17 mouse cellular contexts compared by ENCODE assay signal in the genomic region with DNA sequence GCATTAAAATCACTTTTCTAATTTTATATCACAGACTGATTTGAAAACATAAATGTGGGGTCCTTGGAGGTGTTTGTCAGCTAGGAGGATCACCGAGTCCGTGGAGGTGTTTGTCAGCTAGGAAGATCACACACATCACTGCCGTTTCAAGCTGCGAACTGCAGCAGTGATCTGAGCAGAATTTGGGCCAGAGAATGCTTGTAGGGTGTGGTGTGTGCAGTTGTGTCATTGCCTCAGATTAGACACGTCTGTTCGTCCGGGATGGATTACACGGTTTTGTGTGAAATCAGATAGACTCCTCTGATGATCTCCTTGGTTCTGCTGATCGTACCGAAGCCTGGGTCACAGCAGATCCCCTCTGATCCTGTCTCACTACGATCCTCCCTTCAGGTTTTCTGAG. TPM values are rescaled to one million over a fixed set of nuclear protein-coding genes. Genes with fewer than 3 reads are reported as not detected.
A peak's percentile ranks its signal among the peaks of the same experiment; 100 is the strongest.
DNase-seq lines count a peak whose midpoint lies in the region; ATAC-seq and TF ChIP-seq lines count a peak whose summit lies in the region.
"Had no signal": no experiment of that assay in that cellular context is flagged by ENCODE, and none has a peak within 500 bp of the region (broad histone marks: within the 10 kb centered on the region; RNA-seq: fewer than 3 reads in every experiment).

No protein-coding gene starts in this region.

- intact Hi-C loops in heart, postnatal 10 days (cut with DNase I): no loop called here

- no peaks in the 10 kb centered on the region for H3K9me3 ChIP-seq in hindbrain, embryonic 12.5 days (replicated peaks)
- H3K9me3 ChIP-seq: embryonic facial prominence, embryonic 13.5 days; forebrain, embryonic 10.5 days; hindbrain, embryonic 13.5 days had no signal

- no peaks in the 10 kb centered on the region for H3K79me3 ChIP-seq in C2C12 (ENCODE audit: low read depth)

- H3K4me3 ChIP-seq in C2C12 (ENCODE audit: insufficient read depth, poor library complexity, severe bottlenecking) (no peak overlapping the region), macrophage (ENCODE audit: inconsistent target) (peak overlapping the region; percentile 64; the same call in 1 of the 2 replicates)
- peak overlapping the region; percentile 55 for H3K4me3 ChIP-seq in bone marrow, adult 2 months (replicated peaks; ENCODE audit: control insufficient read depth, low read depth, low read length)
- no peak overlapping the region for H3K4me3 ChIP-seq in hindbrain, embryonic 12.5 days
- H3K4me3 ChIP-seq: embryonic facial prominence, embryonic 13.5 days; forebrain, embryonic 10.5 days; hindbrain, embryonic 13.5 days had no signal

- TF ChIP-seq POLR2A in bone marrow, adult 2 months (IDR thresholded peaks at IDR 0.05; ENCODE audit: borderline replicate concordance, control insufficient read depth, low read depth, low read length): no peak

- H3K4me2 ChIP-seq in hindbrain, embryonic 12.5 days (replicated peaks): no peak overlapping the region
- H3K4me2 ChIP-seq: embryonic facial prominence, embryonic 13.5 days; hindbrain, embryonic 13.5 days; midbrain, embryonic 11.5 days had no signal

- peaks cover 40% of the 10 kb centered on the region for H3K36me3 ChIP-seq in C2C12 (ENCODE audit: control insufficient read depth, insufficient read depth)
- H3K36me3 ChIP-seq in macrophage (ENCODE audit: inconsistent target): peaks cover 5% of the 10 kb centered on the region
- H3K36me3 ChIP-seq in hindbrain, embryonic 12.5 days: peaks cover 10% of the 10 kb centered on the region

- no peak for TF ChIP-seq CTCF in C2C12 (IDR thresholded peaks at IDR 0.05; ENCODE audit: control insufficient read depth, insufficient read depth, insufficient read length)
- TF ChIP-seq CTCF in bone marrow, adult 2 months (IDR thresholded peaks at IDR 0.05; ENCODE audit: control insufficient read depth, insufficient read depth, low read length): no peak

- WGBS in bone marrow, adult 2 months: 38% methylated on average over 11 of the region's 11 CpGs
- 73% methylated on average over 11 of the region's 11 CpGs for WGBS in macrophage (ENCODE audit: missing documents)
- WGBS in hindbrain, embryonic 12.5 days: 91% methylated on average over 11 of the region's 11 CpGs

- H3K79me2 ChIP-seq in C2C12 (ENCODE audit: control insufficient read depth, insufficient read depth): peaks cover 27% of the 10 kb centered on the region
- H3K79me2 ChIP-seq in macrophage (ENCODE audit: inconsistent target): peaks cover 47% of the 10 kb centered on the region

- H3K9ac ChIP-seq in hindbrain, embryonic 12.5 days: no peak overlapping the region
- H3K9ac ChIP-seq: embryonic facial prominence, embryonic 13.5 days; hindbrain, embryonic 13.5 days had no signal

- ATAC-seq in hindbrain, embryonic 12.5 days (ENCODE audit: low FRiP score): no peak

- H3K4me1 ChIP-seq in bone marrow, adult 2 months (ENCODE audit: control insufficient read depth, insufficient read depth, low read length): peaks cover 12% of the 10 kb centered on the region
- no peaks in the 10 kb centered on the region for H3K4me1 ChIP-seq in hindbrain, embryonic 12.5 days
- H3K4me1 ChIP-seq: hindbrain, embryonic 13.5 days had no signal

- peak overlapping the region; percentile 3 for H3ac ChIP-seq in C2C12 (ENCODE audit: control insufficient read depth, insufficient read length, low read depth)

- no peaks in the 10 kb centered on the region for H3K27me3 ChIP-seq in C2C12 (ENCODE audit: control insufficient read depth, insufficient read depth, insufficient read length)
- no peaks in the 10 kb centered on the region for H3K27me3 ChIP-seq in hindbrain, embryonic 12.5 days
- H3K27me3 ChIP-seq: embryonic facial prominence, embryonic 13.5 days; hindbrain, embryonic 13.5 days had no signal

- peak overlapping the region; percentile 81 for H3K27ac ChIP-seq in bone marrow, adult 2 months (ENCODE audit: control insufficient read depth, insufficient read depth, low read depth, low read length, poor library complexity)
- H3K27ac ChIP-seq in macrophage: peak overlapping the region; percentile 98
- no peak overlapping the region for H3K27ac ChIP-seq in hindbrain, embryonic 12.5 days
- H3K27ac ChIP-seq: embryonic facial prominence, embryonic 13.5 days; forebrain, embryonic 10.5 days; hindbrain, embryonic 13.5 days had no signal

- DNase-seq in heart, adult 11 months: peak; percentile 89
- DNase-seq in heart, postnatal 10 days: no peak
- DNase-seq in cerebellum, adult 11-12 months: no peak
- DNase-seq: left cerebral cortex, postnatal 4 days; right cerebral cortex, postnatal 25 days had no signal

TF ChIP-seq in C2C12, 6 proteins besides CTCF, POLR2A, EP300 and RAD21:
- TF ChIP-seq MYOD1 (IDR thresholded peaks at IDR 0.05; ENCODE audit: control insufficient read depth, insufficient read length, low read depth): peak; percentile 29
- no peak for TF ChIP-seq FOSL1 (IDR thresholded peaks at IDR 0.05; ENCODE audit: insufficient read depth, low read length, poor library complexity, severe bottlenecking)
- no peak for TF ChIP-seq USF1 (IDR thresholded peaks at IDR 0.05; ENCODE audit: low read depth)
- TF ChIP-seq MAX (IDR thresholded peaks at IDR 0.05): no peak

RNA-seq across cellular contexts. Expression of gene Evi2a, which starts 0.4 kb away (rescaled TPM):
- total RNA-seq in heart, postnatal 10 days (2021): 1 to 10 TPM in 1 of 2 experiments, under 1 TPM in 1; 0.81 to 2.0 TPM
- polyA plus RNA-seq in C2C12 (2012; fragmentation: generic; extraction: Trizol) (12.9 TPM), macrophage (2018) (439 to 590 TPM (median 443 TPM) in 3 replicates)
- polyA plus RNA-seq in bone marrow, adult 2 months (2011; ENCODE audit: insufficient read depth, insufficient read length, low replicate concordance, missing spikeins): 5.4 and 13.1 TPM in 2 replicates
- total RNA-seq in macrophage (2018; cell fraction: chromatin; rRNA removed): 100 to 1,000 TPM in 16 of 26 experiments, 10 to 100 TPM in 10; 15.8 to 244 (median 113) TPM
- total RNA-seq in macrophage (2018; cell fraction: cytosol; rRNA removed): 100 to 1,000 TPM; 334 to 519 (median 442) TPM
- total RNA-seq in macrophage (2018; cell fraction: nucleus; rRNA removed): 100 to 1,000 TPM in 25 of 26 experiments, 10 to 100 TPM in 1; 94.6 to 560 (median 329) TPM
- 3.1 and 4.6 TPM in 2 replicates for polyA plus RNA-seq in hindbrain, embryonic 12.5 days (2016; fragmentation: Nextera tagmentation; extraction: Ambion mirVana)

RNA-seq across cellular contexts. Expression of gene Evi2, which starts 0.4 kb away (rescaled TPM):
- total RNA-seq in heart, postnatal 10 days (2021): under 1 TPM; 0.10 TPM
- 0.07 TPM for polyA plus RNA-seq in C2C12 (2012; fragmentation: generic; extraction: Trizol)
- polyA plus RNA-seq in bone marrow, adult 2 months (2011; ENCODE audit: insufficient read depth, insufficient read length, low replicate concordance, missing spikeins): 3.6 and 12.0 TPM in 2 replicates
- 10 to 100 TPM in 21 of 26 experiments, 1 to 10 TPM in 5; 2.7 to 35.0 (median 22.9) TPM for total RNA-seq in macrophage (2018; cell fraction: chromatin; rRNA removed)
- total RNA-seq in macrophage (2018; cell fraction: cytosol; rRNA removed): 10 to 100 TPM in 25 of 26 experiments, 1 to 10 TPM in 1; 7.8 to 17.8 (median 14.0) TPM
- 10 to 100 TPM in 24 of 26 experiments, 1 to 10 TPM in 2; 5.1 to 44.0 (median 21.8) TPM for total RNA-seq in macrophage (2018; cell fraction: nucleus; rRNA removed)
- 12.0 to 26.9 TPM (median 22.2 TPM) in 3 replicates for polyA plus RNA-seq in macrophage (2018)
- polyA plus RNA-seq in hindbrain, embryonic 12.5 days (2016; fragmentation: Nextera tagmentation; extraction: Ambion mirVana): 1.2 TPM in 2 replicates
- total RNA-seq: left cerebral cortex, postnatal 4 days had no signal

RNA-seq across cellular contexts. Expression of gene Evi2b, which starts 7.2 kb away (rescaled TPM):
- 1 to 10 TPM in 1 of 2 experiments, under 1 TPM in 1; 0.77 to 1.2 TPM for total RNA-seq in heart, postnatal 10 days (2021)
- polyA plus RNA-seq in C2C12 (2012; fragmentation: generic; extraction: Trizol): 0.30 TPM
- polyA plus RNA-seq in bone marrow, adult 2 months (2011; ENCODE audit: insufficient read depth, insufficient read length, low replicate concordance, missing spikeins): 28.7 and 78.8 TPM in 2 replicates
- 100 to 1,000 TPM in 16 of 26 experiments, 10 to 100 TPM in 10; 11.0 to 220 (median 121) TPM for total RNA-seq in macrophage (2018; cell fraction: chromatin; rRNA removed)
- total RNA-seq in macrophage (2018; cell fraction: cytosol; rRNA removed): 100 to 1,000 TPM; 109 to 178 (median 145) TPM
- 100 to 1,000 TPM in 22 of 26 experiments, 10 to 100 TPM in 4; 35.6 to 316 (median 172) TPM for total RNA-seq in macrophage (2018; cell fraction: nucleus; rRNA removed)
- 141 to 593 TPM (median 289 TPM) in 3 replicates for polyA plus RNA-seq in macrophage (2018)
- 0.18 and 0.63 TPM in 2 replicates for polyA plus RNA-seq in hindbrain, embryonic 12.5 days (2016; fragmentation: Nextera tagmentation; extraction: Ambion mirVana)
- polyA plus RNA-seq: hindbrain, embryonic 13.5 days; neural tube, embryonic 14.5 days had no signal

RNA-seq across cellular contexts. Expression of gene Omg, which starts 26.9 kb away (rescaled TPM):
- total RNA-seq in heart, postnatal 10 days (2021): not detected
- polyA plus RNA-seq in C2C12 (2012; fragmentation: generic; extraction: Trizol) (0.16 TPM), macrophage (2018) (0.11 to 0.34 TPM in 2 of 3 replicates, not detected in the other)
- polyA plus RNA-seq in bone marrow, adult 2 months (2011; ENCODE audit: insufficient read depth, insufficient read length, low replicate concordance, missing spikeins): 0.43 and 1.6 TPM in 2 replicates
- total RNA-seq in macrophage (2018; cell fraction: chromatin; rRNA removed): 1 to 10 TPM in 8 of 26 experiments, under 1 TPM in 11, not detected in 7; 0.30 to 2.5 (median 0.92) TPM
- under 1 TPM in 14 of 26 experiments, not detected in 12; 0.03 to 0.29 (median 0.07) TPM for total RNA-seq in macrophage (2018; cell fraction: cytosol; rRNA removed)
- total RNA-seq in macrophage (2018; cell fraction: nucleus; rRNA removed): 1 to 10 TPM in 1 of 26 experiments, under 1 TPM in 18, not detected in 7; 0.21 to 1.2 (median 0.42) TPM
- polyA plus RNA-seq in hindbrain, embryonic 12.5 days (2016; fragmentation: Nextera tagmentation; extraction: Ambion mirVana): 1.1 and 1.4 TPM in 2 replicates
- total RNA-seq: MEL had no signal
- polyA plus RNA-seq: gonadal fat pad, adult 2 months; liver, embryonic 16.5 days had no signal

Comparison
In these comparisons a context has a peak if more than half of its experiments do, and no peak if none do; other contexts are left out.
1. H3K4me3 ChIP-seq: peak in bone marrow, adult 2 months (single experiment) and macrophage (single experiment); none in C2C12 (single experiment) and hindbrain, embryonic 12.5 days (single experiment).
2. RNA of gene Evi2a, which starts 0.4 kb away (polyA plus RNA-seq): 439 to 590 TPM in macrophage; 5.4 to 13.1 TPM in bone marrow, adult 2 months, 12.9 TPM in C2C12 (single experiment) and 3.1 to 4.6 TPM in hindbrain, embryonic 12.5 days; every median in the first group is over 10 times any median in the second.
3. RNA of gene Evi2b, which starts 7.2 kb away (polyA plus RNA-seq): 141 to 593 TPM in macrophage and 28.7 to 78.8 TPM in bone marrow, adult 2 months; 0.30 TPM in C2C12 (single experiment) and 0.18 to 0.63 TPM in hindbrain, embryonic 12.5 days; every median in the first group is over 10 times any median in the second.